Mouse (Mus musculus) forebrain, embryonic 10.5 days (tissue): Measurements from ENCODE around the gene Scgb1b24. TPM values are rescaled to one million over a fixed set of nuclear protein-coding genes. Genes with fewer than 3 reads are reported as not detected.

Experiments used
- DNase-seq: peaks from one replicate; pipeline ENCODE4 v3.0.0-alpha.2; 2017; ENCODE audit warnings: low spot score; ENCODE audit errors: extremely low spot score
- H3K27ac ChIP-seq: fragments of 300-500 bp; sonication (generic); 2 replicates; pipeline ENCODE4 v1.5.1; 2016; ENCODE audit warnings: mild to moderate bottlenecking
- H3K27me3 ChIP-seq: fragments of 300-500 bp; sonication (generic); 2 replicates; pipeline ENCODE4 v1.6.1; 2016; ENCODE audit warnings: mild to moderate bottlenecking; ENCODE audit not compliant: poor library complexity, severe bottlenecking
- H3K36me3 ChIP-seq: fragments of 300-500 bp; sonication (generic); replicated peaks from 2 replicates; pipeline ENCODE4 v1.6.1; 2016; ENCODE audit warnings: mild to moderate bottlenecking, moderate library complexity
- H3K4me1 ChIP-seq: fragments of 300-500 bp; sonication (generic); 2 replicates; pipeline ENCODE4 v1.6.1; 2016
- H3K4me3 ChIP-seq: fragments of 300-500 bp; sonication (generic); 2 replicates; pipeline ENCODE4 v1.5.1; 2016; ENCODE audit warnings: mild to moderate bottlenecking, moderate library complexity
- H3K9me3 ChIP-seq: fragments of 300-500 bp; sonication (generic); 2 replicates; pipeline ENCODE4 v1.6.1; 2016; ENCODE audit warnings: mild to moderate bottlenecking, moderate library complexity
- WGBS: fragments of 180-500 bp; shearing (Covaris S2); methylation state at CpG from one replicate; pipeline ENCODE4 v1.1.7; 2016; 5-methylcytosine and 5-hydroxymethylcytosine counted together
- polyA plus RNA-seq: library from polyadenylated mRNA; unstranded; fragments of >200 nt; fragmentation: Nextera tagmentation; extraction: Ambion mirVana; gene quantifications from 2 replicates; pipeline ENCODE4 v1.2.1, GENCODE M21; 2016

Gene Scgb1b24
- polyA plus RNA-seq: not detected in 2 replicates

- 90% methylated on average over 3 of the region's 3 CpGs for WGBS
- Histone ChIP-seq H3K4me1 (no peaks in the 10 kb centered on the region), H3K9me3 (peaks cover 86% of the 10 kb centered on the region), H3K27me3 (no peaks in the 10 kb centered on the region), H3K36me3 (no peaks in the 10 kb centered on the region), H3K4me3 (no peak within 1 kb of the TSS), H3K27ac (no peak within 1 kb of the TSS)
- DNase-seq: no peak
Measured at GRCm38 (mm10) chr7:33743499-33743898, at the start of gene Scgb1b24. TSS of gene Scgb1b24 (plus strand) at chr7:33743799.

GRCm38 (mm10) chr7:33739212-33739611, 4.4 kb upstream of the Scgb1b24 start, which contains the start of gene Scgb2b24:
TSS of gene Scgb2b24 (minus strand) at chr7:33739312.
- DNase-seq: no peak
- no peaks in the 10 kb centered on the region for H3K36me3 ChIP-seq
- 85% methylated on average over 2 of the region's 2 CpGs for WGBS

More at GRCm38 (mm10) chr7:33739212-33739611, 4.4 kb upstream of the Scgb1b24 start, which contains the start of gene Scgb2b24:
- no peaks in the 10 kb centered on the region for H3K27me3 ChIP-seq
- H3K9me3 ChIP-seq: peaks cover 97% of the 10 kb centered on the region
- no peak within 1 kb of the TSS for H3K4me3 ChIP-seq
- H3K27ac ChIP-seq: no peak within 1 kb of the TSS
- H3K4me1 ChIP-seq: no peaks in the 10 kb centered on the region

Other genes with a start within 250 kb of the Scgb1b24 start
- not detected in 2 replicates for gene Scgb2b21, start 223.3 kb upstream of the Scgb1b24 start, polyA plus RNA-seq
- gene Scgb2b24, start 4.5 kb upstream of the Scgb1b24 start, polyA plus RNA-seq: not detected in 2 replicates
- not detected in 2 replicates for gene Scgb2b26, start 201.2 kb downstream of the Scgb1b24 start, polyA plus RNA-seq